10 mouse cellular contexts compared by ENCODE assay signal in genomic region chr4:45767891-45768558, GRCm38 (mm10). TPM values are rescaled to one million over a fixed set of nuclear protein-coding genes. Genes with fewer than 3 reads are reported as not detected.
DNase-seq lines count a peak whose midpoint lies in the region; ATAC-seq and TF ChIP-seq lines count a peak whose summit lies in the region.
"Had no signal": no experiment of that assay in that cellular context is flagged by ENCODE, and none has a peak within 500 bp of the region (broad histone marks: within the 10 kb centered on the region; RNA-seq: fewer than 3 reads in every experiment).

No protein-coding gene starts in this region.

- no peaks in the 10 kb centered on the region; the same call in 1 of the 2 replicates for H3K9me3 ChIP-seq in kidney, embryonic 14.5 days (ENCODE audit: control insufficient read depth, low read length)
- H3K9me3 ChIP-seq in heart, embryonic 14.5 days (ENCODE audit: control insufficient read depth, low read length), result no peaks in the 10 kb centered on the region
- H3K9me3 ChIP-seq: limb, embryonic 15.5 days had no signal

- H3K27ac ChIP-seq in kidney, embryonic 14.5 days (ENCODE audit: low read depth, low read length), result no peak overlapping the region
- peak overlapping the region in 1 of 2 experiments; percentile 20; a peak in 1 of 4 replicates for H3K27ac ChIP-seq in heart, embryonic 14.5 days (replicated peaks in 1 of 2; ENCODE audit: control insufficient read depth in 1 of 2, insufficient read depth in 1 of 2, low read depth in 2 of 2, low read length in 2 of 2)
- H3K27ac ChIP-seq: limb, embryonic 15.5 days had no signal

- WGBS in kidney, embryonic 14.5 days, result 37% methylated on average over 11 of the region's 11 CpGs
- 13% methylated on average over 11 of the region's 11 CpGs for WGBS in heart, embryonic 14.5 days

- DNase-seq in kidney, postnatal 10 days, result peak; percentile 67
- peak; percentile 36 for DNase-seq in R1 (ENCODE audit: low read depth, low spot score)
- no peak for DNase-seq in spleen, postnatal 36 days (ENCODE audit: low spot score in 2 of 2)
- DNase-seq in cerebellum, adult 9-11 months, result no peak

- peaks cover 38% of the 10 kb centered on the region for H3K4me1 ChIP-seq in kidney, embryonic 14.5 days (ENCODE audit: control insufficient read depth, insufficient read depth, low read length)
- peaks cover 67 to 82% of the 10 kb centered on the region in 2 experiments for H3K4me1 ChIP-seq in heart, embryonic 14.5 days (ENCODE audit: control insufficient read depth in 2 of 2, insufficient read depth in 2 of 2, low read length in 2 of 2)

- no peak overlapping the region for H3K4me2 ChIP-seq in kidney, embryonic 14.5 days (replicated peaks; ENCODE audit: low read depth, low read length)
- H3K4me2 ChIP-seq in heart, embryonic 14.5 days (ENCODE audit: low read length), result no peak overlapping the region
- no peak overlapping the region for H3K4me2 ChIP-seq in myocyte (ENCODE audit: low read depth)
- H3K4me2 ChIP-seq: limb, embryonic 15.5 days had no signal

- no peak overlapping the region for H3K4me3 ChIP-seq in kidney, embryonic 14.5 days (ENCODE audit: low read length)
- no peak overlapping the region for H3K4me3 ChIP-seq in heart, embryonic 14.5 days (ENCODE audit: control insufficient read depth in 1 of 2, insufficient read depth in 1 of 2, low read depth in 1 of 2, low read length in 2 of 2)
- no peak overlapping the region for H3K4me3 ChIP-seq in myocyte
- H3K4me3 ChIP-seq: limb, embryonic 15.5 days had no signal

- no peak overlapping the region for H3ac ChIP-seq in myocyte (ENCODE audit: control insufficient read depth, insufficient read length)

- no peaks in the 10 kb centered on the region for H3K79me2 ChIP-seq in myocyte (ENCODE audit: control insufficient read depth, insufficient read depth)

- TF ChIP-seq POLR2A in myocyte (IDR thresholded peaks at IDR 0.05; ENCODE audit: insufficient read length, low read depth), result no peak

- H3K9ac ChIP-seq in kidney, embryonic 14.5 days (ENCODE audit: low read depth, low read length), result no peak overlapping the region
- no peak overlapping the region for H3K9ac ChIP-seq in heart, embryonic 14.5 days (ENCODE audit: low read length)
- H3K9ac ChIP-seq: limb, embryonic 15.5 days had no signal

- H3K36me3 ChIP-seq in kidney, embryonic 14.5 days (ENCODE audit: control insufficient read depth, insufficient read depth, low read length), result no peaks in the 10 kb centered on the region
- no peaks in the 10 kb centered on the region for H3K36me3 ChIP-seq in heart, embryonic 14.5 days (ENCODE audit: control insufficient read depth, insufficient read depth, low read length)
- H3K36me3 ChIP-seq in myocyte (ENCODE audit: control insufficient read depth, insufficient read depth), result no peaks in the 10 kb centered on the region
- H3K36me3 ChIP-seq: limb, embryonic 15.5 days had no signal

- peaks cover 30% of the 10 kb centered on the region for H3K27me3 ChIP-seq in kidney, embryonic 14.5 days (ENCODE audit: control insufficient read depth, insufficient read depth, low read length)
- peaks cover 2% of the 10 kb centered on the region; the same call in 1 of the 2 replicates for H3K27me3 ChIP-seq in heart, embryonic 14.5 days (ENCODE audit: control insufficient read depth, insufficient read depth, low read length)
- H3K27me3 ChIP-seq in myocyte (ENCODE audit: control insufficient read depth, insufficient read depth, insufficient read length), result peaks cover 87% of the 10 kb centered on the region
- H3K27me3 ChIP-seq: Patski had no signal

- no peak for ATAC-seq in kidney, embryonic 14.5 days (ENCODE audit: low FRiP score, low TSS enrichment)
- ATAC-seq in heart, embryonic 14.5 days (ENCODE audit: insufficient number of reproducible peaks, insufficient read depth, low FRiP score, low read depth), result peak; percentile 20; the same call in 1 of the 2 replicates
- no peak for ATAC-seq in frontal cortex, adult (ENCODE audit: low TSS enrichment)
- ATAC-seq: Patski had no signal

TF ChIP-seq in myocyte, 11 proteins besides CTCF, POLR2A, EP300 and RAD21:
- no peak for TF ChIP-seq MYOD1 (IDR thresholded peaks at IDR 0.05; ENCODE audit: control insufficient read depth in 1 of 3, insufficient read length in 2 of 3, low read depth in 2 of 3)
- TF ChIP-seq USF1 (IDR thresholded peaks at IDR 0.05; ENCODE audit: low read depth), result peak; percentile 32

RNA-seq across cellular contexts. Expression of gene Aldh1b1, which starts 30.8 kb away (rescaled TPM):
- 2.0 and 2.2 TPM in 2 replicates for polyA plus RNA-seq in kidney, embryonic 14.5 days (2014; fragmentation: Nextera tagmentation; extraction: Ambion mirVana)
- polyA plus RNA-seq in heart, embryonic 14.5 days (2014; fragmentation: Nextera tagmentation; extraction: Ambion mirVana), result 68.7 and 75.0 TPM in 2 replicates
- polyA plus RNA-seq in myocyte (2012; fragmentation: generic; extraction: Trizol), result 0.49 TPM

RNA-seq across cellular contexts. Expression of gene Igfbpl1, which starts 58.7 kb away (rescaled TPM):
- polyA plus RNA-seq in kidney, embryonic 14.5 days (2014; fragmentation: Nextera tagmentation; extraction: Ambion mirVana), result 0.14 TPM in 2 replicates
- 5.9 TPM in 2 replicates for polyA plus RNA-seq in heart, embryonic 14.5 days (2014; fragmentation: Nextera tagmentation; extraction: Ambion mirVana)
- not detected for polyA plus RNA-seq in myocyte (2012; fragmentation: generic; extraction: Trizol)
- polyA plus RNA-seq: Patski had no signal

Comparison
In these comparisons a context has a peak if more than half of its experiments do, and no peak if none do; other contexts are left out.
1. DNase-seq: peak in kidney, postnatal 10 days (single experiment) and R1 (single experiment); none in spleen, postnatal 36 days (0 of 2) and cerebellum, adult 9-11 months (single experiment).
2. RNA of gene Aldh1b1, which starts 30.8 kb away (polyA plus RNA-seq): 68.7 to 75.0 TPM in heart, embryonic 14.5 days; 2.0 to 2.2 TPM in kidney, embryonic 14.5 days and 0.49 TPM in myocyte (single experiment); every median in the first group is over 10 times any median in the second.